Mouse (Mus musculus) liver, embryonic 14.5 days (tissue): ENCODE measurements around the gene Gm3952.

Experiments used
- CTCF ChIP-seq: IDR thresholded peaks from 2 replicates; pipeline ENCODE4 v1.5.1; 2016; ENCODE audit warnings: antibody characterized with exemption, low read depth, control low read depth
- EP300 ChIP-seq: IDR thresholded peaks from 2 replicates; pipeline ENCODE4 v1.6.1; 2016; ENCODE audit warnings: antibody characterized with exemption, low read depth

GRCm38 (mm10) chr8:128696701-128697397 lies 101.6 kb downstream of the Gm3952 start:
- TF ChIP-seq CTCF = no peak
- TF ChIP-seq EP300 = no peak
